Mouse (Mus musculus) limb, embryonic 14.5 days (tissue): ENCODE results near the gene Gm853. TPM values are rescaled to one million over a fixed set of nuclear protein-coding genes. Genes with fewer than 3 reads are reported as not detected.

Experiments
- ATAC-seq: fragments of 200-750 bp; cut with Nextera tagmentation; 2 replicates; pipeline ENCODE4 v1.8.0; 2017; ENCODE audit warnings: low read depth, moderate number of reproducible peaks, moderate TSS enrichment; ENCODE audit not compliant: low FRiP score
- DNase-seq: peaks from one replicate; pipeline ENCODE4 v3.0.0-alpha.2; 2015; ENCODE audit warnings: low spot score
- H3K27ac ChIP-seq: fragments of 300-500 bp; sonication (generic); replicated peaks from 2 replicates; pipeline ENCODE4 v1.5.1; 2014; ENCODE audit warnings: low read depth, mild to moderate bottlenecking, low read length, moderate library complexity, mixed read lengths
- H3K27me3 ChIP-seq: fragments of 300-500 bp; sonication (generic); 2 replicates; pipeline ENCODE4 v1.6.1; 2014; ENCODE audit warnings: low read length, mixed read lengths; ENCODE audit not compliant: control insufficient read depth, insufficient read depth
- H3K36me3 ChIP-seq: fragments of 300-500 bp; sonication (generic); 2 replicates; pipeline ENCODE4 v1.6.1; 2014; ENCODE audit warnings: mild to moderate bottlenecking, low read length, moderate library complexity, mixed read lengths; ENCODE audit not compliant: control insufficient read depth, insufficient read depth
- H3K4me1 ChIP-seq: fragments of 300-500 bp; sonication (generic); 2 replicates; pipeline ENCODE4 v1.6.1; 2014; ENCODE audit warnings: antibody characterized with exemption, low read length, mixed read lengths; ENCODE audit not compliant: control insufficient read depth, insufficient read depth
- H3K4me2 ChIP-seq: fragments of 300-500 bp; sonication (generic); replicated peaks from 2 replicates; pipeline ENCODE4 v1.6.1; 2014; ENCODE audit warnings: low read depth, mild to moderate bottlenecking, low read length, moderate library complexity; ENCODE audit not compliant: severe bottlenecking
- H3K4me3 ChIP-seq: fragments of 300-500 bp; sonication (generic); replicated peaks from 2 replicates; pipeline ENCODE4 v1.5.1; 2014; ENCODE audit warnings: low read length
- H3K9ac ChIP-seq: fragments of 300-500 bp; sonication (generic); 2 replicates; pipeline ENCODE4 v1.6.1; 2014; ENCODE audit warnings: mild to moderate bottlenecking, low read depth, low read length, moderate library complexity; ENCODE audit not compliant: severe bottlenecking
- H3K9me3 ChIP-seq: fragments of 300-500 bp; sonication (generic); 2 replicates; pipeline ENCODE4 v1.6.1; 2016; ENCODE audit warnings: low read length; ENCODE audit not compliant: control insufficient read depth
- POLR2A ChIP-seq: fragments of 200-500 bp; IDR thresholded peaks from 2 replicates; pipeline ENCODE4 v1.8.0; 2012; ENCODE audit warnings: inconsistent platforms, mild to moderate bottlenecking, moderate library complexity, borderline replicate concordance; ENCODE audit not compliant: insufficient read depth, insufficient read length; ENCODE audit errors: extremely low read depth
- WGBS: fragments of 180-500 bp; shearing (Covaris S2); extraction: QIAGEN DNeasy Blood & Tissue Kit; methylation state at CpG from one replicate; pipeline ENCODE4 v1.1.7; 2014; 5-methylcytosine and 5-hydroxymethylcytosine counted together
- polyA plus RNA-seq, 2 experiments: library from polyadenylated mRNA; depleted of rRNA in 1 of 2; stranded (reverse) in 1 of 2; unstranded in 1 of 2; fragments of >200 nt; fragmentation: Nextera tagmentation in 1 of 2; extraction: Ambion mirVana in 1 of 2; gene quantifications; 2 replicates each; pipeline versions ENCODE4 v1.2.1 to v1.2.3; 2012 to 2014

The Gm853 gene
- polyA plus RNA-seq, 2 experiments = 0.03 TPM; not detected in 1

DNA sequence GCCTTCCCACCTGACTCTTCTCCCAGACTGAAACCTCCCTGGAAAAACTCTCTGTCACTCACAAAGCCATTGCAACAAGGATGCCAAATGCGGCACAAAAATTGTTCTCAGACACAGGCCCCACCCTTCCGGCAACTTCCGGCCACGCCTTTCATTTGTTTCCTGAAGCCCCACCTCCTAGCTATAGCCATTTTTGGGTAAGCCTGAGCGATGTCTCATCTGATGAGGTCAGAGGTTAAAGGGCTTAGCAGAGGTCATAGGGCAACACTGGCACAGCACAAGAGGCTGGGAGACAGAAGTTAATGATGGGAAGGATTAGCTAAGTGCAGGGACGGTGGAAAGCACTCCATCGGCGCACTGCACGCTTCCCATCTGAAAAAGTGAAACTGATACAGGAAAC is 44.4 kb upstream of the Gm853 start:
- Histone ChIP-seq H3K9ac (no peak overlapping the region), H3K4me3 (no peak overlapping the region), H3K36me3 (peaks cover 37% of the 10 kb centered on the region), H3K27ac (peak overlapping the region; percentile 43; the same call in 1 of the 2 replicates), H3K27me3 (no peaks in the 10 kb centered on the region), H3K4me2 (no peak overlapping the region), H3K9me3 (no peaks in the 10 kb centered on the region), H3K4me1 (peaks cover 16% of the 10 kb centered on the region)
- WGBS = 54% methylated on average over 9 of the region's 9 CpGs
- ATAC-seq = no peak
- no peak for TF ChIP-seq POLR2A
- DNase-seq = no peak

GRCm38 (mm10) chr4:130264698-130265349 is 42.6 kb upstream of the Gm853 start:
- no peak overlapping the region for H3K9ac ChIP-seq
- no peaks in the 10 kb centered on the region for H3K9me3 ChIP-seq
- TF ChIP-seq POLR2A = no peak
- peaks cover 16% of the 10 kb centered on the region for H3K4me1 ChIP-seq
- ATAC-seq (no peak), DNase-seq (peak; percentile 59)
- H3K4me2 ChIP-seq = no peak overlapping the region
- peaks cover 44% of the 10 kb centered on the region for H3K36me3 ChIP-seq
- no peaks in the 10 kb centered on the region for H3K27me3 ChIP-seq
- no peak overlapping the region for H3K27ac ChIP-seq
- 25% methylated on average over 24 of the region's 24 CpGs for WGBS
- no peak overlapping the region for H3K4me3 ChIP-seq

GRCm38 (mm10) chr4:130264131-130264530 is 41.9 kb upstream of the Gm853 start:
- Histone ChIP-seq H3K4me2 (no peak overlapping the region), H3K27me3 (no peaks in the 10 kb centered on the region), H3K27ac (no peak overlapping the region), H3K4me3 (no peak overlapping the region), H3K4me1 (peaks cover 16% of the 10 kb centered on the region), H3K9ac (no peak overlapping the region), H3K36me3 (peaks cover 51% of the 10 kb centered on the region), H3K9me3 (no peaks in the 10 kb centered on the region)
- 44% methylated on average over 11 of the region's 11 CpGs for WGBS
- DNase-seq (no peak), ATAC-seq (no peak)
- TF ChIP-seq POLR2A = no peak

- Histone ChIP-seq H3K4me1 (no peaks in the 10 kb centered on the region), H3K36me3 (peaks cover 84% of the 10 kb centered on the region), H3K9ac (no peak overlapping the region), H3K4me3 (no peak overlapping the region), H3K4me2 (no peak overlapping the region), H3K9me3 (no peaks in the 10 kb centered on the region), H3K27me3 (no peaks in the 10 kb centered on the region), H3K27ac (no peak overlapping the region)
- 40% methylated on average over 5 of the region's 5 CpGs for WGBS
- ATAC-seq (no peak), DNase-seq (no peak)
- TF ChIP-seq POLR2A = no peak
Measured at GRCm38 (mm10) chr4:130260406-130260805, 38.2 kb upstream of the Gm853 start.

GRCm38 (mm10) chr4:130252441-130253157 is 30.4 kb upstream of the Gm853 start:
- TF ChIP-seq POLR2A = no peak
- no peaks in the 10 kb centered on the region for H3K9me3 ChIP-seq
- H3K36me3 ChIP-seq = peaks cover 60% of the 10 kb centered on the region
- DNase-seq (no peak), ATAC-seq (no peak)
- no peak overlapping the region for H3K27ac ChIP-seq
- H3K4me1 ChIP-seq = no peaks in the 10 kb centered on the region
- no peak overlapping the region for H3K4me3 ChIP-seq
- H3K27me3 ChIP-seq = no peaks in the 10 kb centered on the region
- H3K9ac ChIP-seq = no peak overlapping the region
- H3K4me2 ChIP-seq = no peak overlapping the region
- 62% methylated on average over 8 of the region's 8 CpGs for WGBS
